Mouse (Mus musculus) spleen, adult 2 months (tissue): ENCODE measurements around the gene Bnipl.

Experiments
- CTCF ChIP-seq: fragments of 200-500 bp; IDR thresholded peaks from 2 replicates; pipeline ENCODE4 v1.5.1; 2011; ENCODE audit warnings: mild to moderate bottlenecking, inconsistent platforms; ENCODE audit not compliant: insufficient read depth, insufficient read length, insufficient replicate concordance; ENCODE audit errors: extremely low read depth
- POLR2A ChIP-seq: fragments of 200-500 bp; IDR thresholded peaks from 2 replicates; pipeline ENCODE4 v1.6.1; 2011; ENCODE audit warnings: low read depth, low read length, inconsistent platforms

- TF ChIP-seq CTCF (no peak), POLR2A (no peak)
Measured at GRCm38 (mm10) chr3:95233303-95233980, 17.6 kb downstream of the Bnipl start.
